Mouse (Mus musculus) liver, embryonic 15.5 days (tissue): ENCODE results near the gene 4930523C07Rik. TPM values are rescaled to one million over a fixed set of nuclear protein-coding genes. Genes with fewer than 3 reads are reported as not detected.

ENCODE experiments used
- ATAC-seq: fragments of 200-750 bp; cut with Nextera tagmentation; 2 replicates; pipeline ENCODE4 v1.8.0; 2017; ENCODE audit warnings: moderate number of reproducible peaks, mild to moderate bottlenecking, moderate library complexity; ENCODE audit not compliant: insufficient read depth
- H3K27ac ChIP-seq: fragments of 300-500 bp; sonication (generic); replicated peaks from 2 replicates; pipeline ENCODE4 v1.5.1; 2015; ENCODE audit warnings: mild to moderate bottlenecking, inconsistent platforms
- H3K27me3 ChIP-seq: fragments of 300-500 bp; sonication (generic); 2 replicates; pipeline ENCODE4 v1.6.1; 2015; ENCODE audit warnings: mild to moderate bottlenecking, inconsistent platforms
- H3K36me3 ChIP-seq: fragments of 300-500 bp; sonication (generic); replicated peaks from 2 replicates; pipeline ENCODE4 v1.6.1; 2015; ENCODE audit warnings: moderate library complexity, mild to moderate bottlenecking, inconsistent platforms
- H3K4me1 ChIP-seq: fragments of 300-500 bp; sonication (generic); replicated peaks from 2 replicates; pipeline ENCODE4 v1.6.1; 2015; ENCODE audit warnings: inconsistent platforms
- H3K4me2 ChIP-seq: fragments of 300-500 bp; sonication (generic); 2 replicates; pipeline ENCODE4 v1.6.1; 2015; ENCODE audit warnings: moderate library complexity, mild to moderate bottlenecking, inconsistent platforms
- H3K4me3 ChIP-seq: fragments of 300-500 bp; sonication (generic); replicated peaks from 2 replicates; pipeline ENCODE4 v1.5.1; 2015; ENCODE audit warnings: mild to moderate bottlenecking, inconsistent platforms
- H3K9ac ChIP-seq: fragments of 300-500 bp; sonication (generic); 2 replicates; pipeline ENCODE4 v1.6.1; 2015; ENCODE audit warnings: moderate library complexity, mild to moderate bottlenecking, inconsistent platforms
- H3K9me3 ChIP-seq: fragments of 300-500 bp; sonication (generic); replicated peaks from 2 replicates; pipeline ENCODE4 v1.6.1; 2016; ENCODE audit warnings: inconsistent platforms
- WGBS: fragments of 180-500 bp; shearing (Covaris S2); methylation state at CpG from one replicate; pipeline ENCODE4 v1.1.7; 2015; ENCODE audit warnings: mixed read lengths; ENCODE audit not compliant: insufficient replicate concordance; 5-methylcytosine and 5-hydroxymethylcytosine counted together
- polyA plus RNA-seq: library from polyadenylated mRNA; unstranded; fragments of >200 nt; fragmentation: Nextera tagmentation; extraction: Ambion mirVana; gene quantifications from 2 replicates; pipeline ENCODE4 v1.2.1, GENCODE M21; 2015

The 4930523C07Rik gene
- polyA plus RNA-seq, 1 experiment from 2014 or later, result 24.9 TPM

DNA sequence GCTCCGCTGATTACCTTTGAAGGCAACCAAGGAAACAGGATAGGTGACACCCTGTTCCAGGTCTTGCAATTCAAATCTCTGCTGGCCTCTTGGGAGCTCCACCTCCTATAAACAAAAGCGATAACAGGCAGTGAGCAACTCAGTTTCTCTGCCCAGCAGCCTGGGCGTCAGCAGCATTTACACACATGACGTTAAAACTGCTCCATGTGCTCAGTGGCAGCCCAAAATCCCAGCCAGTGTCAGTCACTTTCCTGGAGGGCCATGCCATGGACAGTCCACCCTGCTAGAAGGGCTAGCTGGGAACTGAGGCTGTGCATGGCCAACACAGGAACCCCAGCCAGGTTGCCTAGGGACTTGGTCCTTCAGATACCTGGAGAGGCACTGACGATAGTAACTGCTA lies 61.2 kb downstream of the 4930523C07Rik start:
- no peaks in the 10 kb centered on the region for H3K9me3 ChIP-seq
- no peaks in the 10 kb centered on the region for H3K36me3 ChIP-seq
- no peak overlapping the region for H3K27ac ChIP-seq
- no peak overlapping the region for H3K4me3 ChIP-seq
- H3K4me1 ChIP-seq, result no peaks in the 10 kb centered on the region
- WGBS, result 70% methylated on average over 5 of the region's 5 CpGs
- no peak overlapping the region for H3K9ac ChIP-seq
- no peak overlapping the region for H3K4me2 ChIP-seq
- H3K27me3 ChIP-seq, result no peaks in the 10 kb centered on the region
- no peak for ATAC-seq

DNA sequence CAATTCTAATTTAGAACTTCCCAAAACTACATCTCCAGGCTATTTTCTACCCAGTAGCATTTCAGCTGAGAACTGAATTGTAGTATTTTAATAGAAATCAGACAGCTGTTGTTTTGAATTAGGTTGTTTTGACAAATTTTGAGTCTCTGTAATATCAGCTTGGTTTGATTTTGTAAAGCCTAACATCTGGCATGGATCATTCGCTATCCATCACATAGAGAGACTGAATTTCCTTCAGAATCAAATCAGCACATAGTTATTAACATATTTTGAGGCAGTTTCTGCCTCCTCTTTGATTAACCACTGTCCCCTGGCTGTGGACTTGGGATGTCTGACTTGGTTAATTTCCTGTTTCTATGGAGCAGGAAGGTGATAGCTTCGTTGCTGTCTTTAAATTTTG lies 64.4 kb downstream of the 4930523C07Rik start:
- no peak overlapping the region for H3K9ac ChIP-seq

DNA sequence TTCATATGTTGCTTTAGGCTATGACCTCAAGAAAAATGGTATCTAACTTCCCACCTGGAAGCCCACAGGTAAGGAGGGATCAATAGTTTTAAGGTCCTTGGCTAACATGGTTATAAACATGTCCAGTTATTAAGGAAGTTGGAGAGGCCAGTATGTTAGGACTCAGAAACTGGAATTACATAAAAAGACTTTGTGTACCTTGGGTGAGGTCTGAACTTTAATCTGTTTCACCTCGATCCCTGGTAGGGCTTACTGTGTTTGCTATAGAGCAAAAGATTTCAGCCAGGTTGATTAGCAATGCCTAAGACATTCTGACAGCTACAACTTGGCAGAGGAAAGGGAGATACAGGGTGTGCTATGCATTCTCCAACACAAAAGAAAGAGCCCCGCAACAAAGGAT lies 79.8 kb downstream of the 4930523C07Rik start:
- Histone ChIP-seq H3K9ac (no peak overlapping the region), H3K4me3 (no peak overlapping the region), H3K4me1 (no peaks in the 10 kb centered on the region), H3K27ac (no peak overlapping the region), H3K4me2 (no peak overlapping the region), H3K9me3 (no peaks in the 10 kb centered on the region), H3K27me3 (no peaks in the 10 kb centered on the region), H3K36me3 (no peaks in the 10 kb centered on the region)
- no peak for ATAC-seq
- 62% methylated on average over 2 of the region's 2 CpGs for WGBS

More for the DNA sequence above, 64.4 kb downstream of the 4930523C07Rik start:
- no peak for ATAC-seq
- Histone ChIP-seq H3K4me2 (no peak overlapping the region), H3K27ac (no peak overlapping the region), H3K9me3 (no peaks in the 10 kb centered on the region), H3K27me3 (no peaks in the 10 kb centered on the region), H3K4me1 (no peaks in the 10 kb centered on the region), H3K36me3 (no peaks in the 10 kb centered on the region), H3K4me3 (no peak overlapping the region)
- 41% methylated on average over 2 of the region's 2 CpGs for WGBS

Other genes with a start within 250 kb of the 4930523C07Rik start
- gene Tnn, start 109.2 kb downstream of the 4930523C07Rik start, polyA plus RNA-seq, result 0.07 and 0.10 TPM in 2 replicates
- gene Mrps14, start 150.8 kb downstream of the 4930523C07Rik start, polyA plus RNA-seq, result 145 and 174 TPM in 2 replicates
- 98.4 and 117 TPM in 2 replicates for gene Cacybp, start 168.5 kb downstream of the 4930523C07Rik start, polyA plus RNA-seq